Mouse (Mus musculus): ENCODE measurements at regions not wholly inside any gene's neighbourhood (a gene's known extent, or its start where the extent isn't known, plus 50 kb on each side); places are given as distances from the start of the nearest gene placed in this dataset.

- H3K4me1 ChIP-seq (replicated peaks) = peaks cover 20% of the 10 kb centered on the region
- no peak overlapping the region for H3K4me3 ChIP-seq
- WGBS = 48% methylated on average over 5 of the region's 5 CpGs
- ATAC-seq (ENCODE audit: low FRiP score) = no peak
- H3K27me3 ChIP-seq = no peaks in the 10 kb centered on the region
- H3K9ac ChIP-seq = no peak overlapping the region; the same call in 1 of the 2 replicates
- no peaks in the 10 kb centered on the region for H3K9me3 ChIP-seq
- 0 out of 2 replicates have a peak overlapping the region, but pooled peaks have one; percentile 17 for H3K4me2 ChIP-seq
- no peaks in the 10 kb centered on the region for H3K36me3 ChIP-seq
- H3K27ac ChIP-seq = peak overlapping the region; percentile 85
Observed at GRCm38 (mm10) chr2:74153247-74153850, 242.2 kb upstream of the Atp5g3 start.

- Histone ChIP-seq H3K4me2 (0 out of 2 replicates have a peak overlapping the region, but pooled peaks have one; percentile 17), H3K4me1 (replicated peaks) (peaks cover 22% of the 10 kb centered on the region), H3K9ac (no peak overlapping the region), H3K4me3 (no peak overlapping the region), H3K27me3 (no peaks in the 10 kb centered on the region), H3K9me3 (no peaks in the 10 kb centered on the region), H3K27ac (peak overlapping the region; percentile 85), H3K36me3 (no peaks in the 10 kb centered on the region)
- 25% methylated on average over 8 of the region's 8 CpGs for WGBS
- peak; percentile 86 for ATAC-seq (ENCODE audit: low FRiP score)
Observed at GRCm38 (mm10) chr2:74152534-74153246, 241.6 kb upstream of the Atp5g3 start.

GRCm38 (mm10) chr2:74147193-74147592, 236.1 kb upstream of the Atp5g3 start:
- Histone ChIP-seq H3K9ac (no peak overlapping the region), H3K4me2 (no peak overlapping the region), H3K27me3 (no peaks in the 10 kb centered on the region), H3K4me1 (replicated peaks) (peaks cover 15% of the 10 kb centered on the region), H3K27ac (no peak overlapping the region), H3K36me3 (no peaks in the 10 kb centered on the region), H3K4me3 (no peak overlapping the region), H3K9me3 (no peaks in the 10 kb centered on the region; the same call in 1 of the 2 replicates)
- WGBS = 84% methylated on average over 4 of the region's 4 CpGs
- ATAC-seq (ENCODE audit: low FRiP score) = no peak

DNA sequence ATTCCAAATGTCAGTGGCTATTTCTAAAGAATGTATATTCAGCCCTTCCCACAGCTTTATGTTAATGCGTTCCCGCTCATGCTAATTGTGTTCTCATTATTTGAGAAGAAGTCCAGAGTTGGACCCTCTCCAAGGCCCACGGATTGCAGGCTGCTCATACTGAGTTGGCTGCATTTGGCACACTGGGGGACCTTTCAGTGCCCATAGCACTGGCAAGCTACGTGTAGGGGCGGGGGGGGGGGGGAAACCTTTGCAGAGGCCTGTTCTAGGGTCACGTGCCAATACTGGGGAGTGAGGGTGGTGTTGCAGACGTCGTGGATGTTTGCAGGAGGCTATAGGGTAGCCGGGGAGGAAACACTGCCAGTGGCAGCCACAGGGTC, 225.5 kb upstream of the Atp5g3 start:
- peak overlapping the region; percentile 17; the same call in 1 of the 2 replicates for H3K4me2 ChIP-seq
- H3K4me3 ChIP-seq = no peak overlapping the region
- peaks cover 35% of the 10 kb centered on the region for H3K4me1 ChIP-seq (replicated peaks)
- 20% methylated on average over 9 of the region's 9 CpGs for WGBS
- peak; percentile 82 for ATAC-seq (ENCODE audit: low FRiP score)
- no peaks in the 10 kb centered on the region for H3K36me3 ChIP-seq
- no peak overlapping the region for H3K9ac ChIP-seq
- peak overlapping the region; percentile 52 for H3K27ac ChIP-seq
- no peaks in the 10 kb centered on the region for H3K9me3 ChIP-seq
- H3K27me3 ChIP-seq = no peaks in the 10 kb centered on the region

- peak; percentile 62 for ATAC-seq (ENCODE audit: low FRiP score)
- no peak overlapping the region for H3K4me3 ChIP-seq
- no peaks in the 10 kb centered on the region for H3K36me3 ChIP-seq
- no peaks in the 10 kb centered on the region for H3K27me3 ChIP-seq
- no peak overlapping the region for H3K9ac ChIP-seq
- H3K4me1 ChIP-seq (replicated peaks) = peaks cover 39% of the 10 kb centered on the region
- 34% methylated on average over 15 of the region's 15 CpGs for WGBS
- H3K4me2 ChIP-seq = peak overlapping the region; percentile 17; the same call in 1 of the 2 replicates
- H3K27ac ChIP-seq = peak overlapping the region; percentile 52; the same call in 1 of the 2 replicates
- no peaks in the 10 kb centered on the region for H3K9me3 ChIP-seq
Observed at GRCm38 (mm10) chr2:74135963-74136623, 225.0 kb upstream of the Atp5g3 start.

- H3K4me3 ChIP-seq = peak overlapping the region; percentile 36; the same call in 1 of the 2 replicates
- H3K27ac ChIP-seq = peak overlapping the region; percentile 87
- H3K27me3 ChIP-seq = no peaks in the 10 kb centered on the region
- H3K9me3 ChIP-seq = no peaks in the 10 kb centered on the region
- H3K36me3 ChIP-seq = no peaks in the 10 kb centered on the region
- ATAC-seq (ENCODE audit: low FRiP score) = peak; percentile 66
- peaks cover 47% of the 10 kb centered on the region for H3K4me1 ChIP-seq (replicated peaks)
- peak overlapping the region; percentile 30; the same call in 1 of the 2 replicates for H3K9ac ChIP-seq
- WGBS = 4% methylated on average over 8 of the region's 8 CpGs
- H3K4me2 ChIP-seq = peak overlapping the region; percentile 66
Observed at GRCm38 (mm10) chr2:74130141-74130588, 219.0 kb upstream of the Atp5g3 start.

DNA sequence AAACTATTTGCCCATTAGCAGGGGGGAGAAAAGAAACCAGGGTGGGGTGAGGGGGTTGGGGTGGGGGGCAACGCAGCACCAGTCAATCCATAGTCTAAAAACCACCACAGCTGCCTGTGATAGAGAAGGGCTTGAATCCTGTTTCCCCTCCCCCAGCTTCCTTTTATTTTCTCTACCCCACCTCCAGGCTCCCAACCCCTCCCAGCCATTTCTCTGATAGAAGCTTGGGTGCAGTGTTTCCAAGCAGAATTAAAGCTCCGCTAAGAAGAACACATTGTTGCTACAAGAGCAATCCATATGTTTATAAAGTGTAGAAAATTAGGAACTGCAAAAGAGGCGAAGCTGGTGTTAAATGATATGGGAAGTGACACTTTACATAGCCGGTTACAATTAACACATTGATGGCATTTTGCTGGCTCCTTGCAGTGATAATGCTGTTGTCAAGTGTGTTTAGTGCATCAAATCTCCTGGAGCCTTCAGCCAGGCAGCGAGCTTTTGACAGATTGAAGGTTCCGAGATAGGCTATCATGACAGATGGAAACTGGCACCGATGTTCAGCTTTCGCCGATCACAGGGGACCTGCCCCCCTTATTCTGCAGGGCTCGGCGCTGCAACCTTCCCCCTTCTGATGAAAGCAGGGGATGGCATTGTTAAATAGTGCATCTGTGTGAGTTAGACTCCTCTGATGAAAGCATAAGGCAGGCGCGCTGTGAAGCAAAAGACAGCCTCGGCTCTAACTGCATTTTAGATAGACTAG, 217.8 kb upstream of the Atp5g3 start:
- H3K9ac ChIP-seq = peak overlapping the region; percentile 69
- no peaks in the 10 kb centered on the region for H3K9me3 ChIP-seq
- H3K27ac ChIP-seq = peak overlapping the region; percentile 87
- peak overlapping the region; percentile 36 for H3K4me3 ChIP-seq
- H3K4me1 ChIP-seq (replicated peaks) = peaks cover 38% of the 10 kb centered on the region
- H3K4me2 ChIP-seq = peak overlapping the region; percentile 66
- peak; percentile 78 for ATAC-seq (ENCODE audit: low FRiP score)
- no peaks in the 10 kb centered on the region for H3K27me3 ChIP-seq
- under 1% methylated on average over 14 of the region's 14 CpGs for WGBS
- H3K36me3 ChIP-seq = no peaks in the 10 kb centered on the region

- Histone ChIP-seq H3K4me1 (replicated peaks) (peaks cover 41% of the 10 kb centered on the region), H3K36me3 (no peaks in the 10 kb centered on the region), H3K9me3 (no peaks in the 10 kb centered on the region), H3K9ac (no peak overlapping the region), H3K27me3 (no peaks in the 10 kb centered on the region), H3K27ac (peak overlapping the region; percentile 45; the same call in 1 of the 2 replicates), H3K4me3 (no peak overlapping the region), H3K4me2 (no peak overlapping the region)
- ATAC-seq (ENCODE audit: low FRiP score) = no peak
- 93% methylated on average over 4 of the region's 4 CpGs for WGBS
Observed at GRCm38 (mm10) chr2:74127136-74127535, 216.0 kb upstream of the Atp5g3 start.

DNA sequence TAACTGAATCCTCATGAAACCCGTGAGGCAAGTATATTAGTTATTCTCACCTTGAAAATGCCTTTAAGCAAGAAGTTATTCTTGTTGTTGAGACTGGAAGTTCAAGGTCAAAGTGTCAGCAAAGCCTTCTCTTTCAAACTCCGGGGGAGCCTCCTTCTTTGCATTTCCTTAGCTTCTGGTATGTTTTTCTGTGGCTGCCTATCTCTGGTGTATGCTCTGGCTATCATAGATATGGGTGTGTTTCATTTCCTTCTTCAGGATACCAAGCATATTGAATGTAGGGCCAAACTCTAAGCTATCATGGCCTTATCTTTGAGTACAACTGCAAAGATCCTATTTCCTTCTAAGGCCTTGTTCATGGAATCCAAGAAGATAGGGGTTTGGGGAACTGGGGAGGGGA, 213.1 kb upstream of the Atp5g3 start:
- Histone ChIP-seq H3K9ac (no peak overlapping the region), H3K27me3 (no peaks in the 10 kb centered on the region), H3K4me3 (no peak overlapping the region), H3K36me3 (no peaks in the 10 kb centered on the region), H3K4me2 (no peak overlapping the region), H3K4me1 (replicated peaks) (peaks cover 35% of the 10 kb centered on the region), H3K27ac (no peak overlapping the region), H3K9me3 (no peaks in the 10 kb centered on the region)
- no peak for ATAC-seq (ENCODE audit: low FRiP score)
- 50% methylated on average over 2 of the region's 2 CpGs for WGBS

- Histone ChIP-seq H3K9ac (no peak overlapping the region), H3K4me3 (no peak overlapping the region), H3K27me3 (no peaks in the 10 kb centered on the region), H3K4me2 (no peak overlapping the region), H3K27ac (no peak overlapping the region), H3K9me3 (no peaks in the 10 kb centered on the region), H3K36me3 (no peaks in the 10 kb centered on the region), H3K4me1 (replicated peaks) (peaks cover 35% of the 10 kb centered on the region)
- 25% methylated on average over 6 of the region's 6 CpGs for WGBS
- ATAC-seq (ENCODE audit: low FRiP score) = no peak
Observed at GRCm38 (mm10) chr2:74123360-74124074, 212.4 kb upstream of the Atp5g3 start.

DNA sequence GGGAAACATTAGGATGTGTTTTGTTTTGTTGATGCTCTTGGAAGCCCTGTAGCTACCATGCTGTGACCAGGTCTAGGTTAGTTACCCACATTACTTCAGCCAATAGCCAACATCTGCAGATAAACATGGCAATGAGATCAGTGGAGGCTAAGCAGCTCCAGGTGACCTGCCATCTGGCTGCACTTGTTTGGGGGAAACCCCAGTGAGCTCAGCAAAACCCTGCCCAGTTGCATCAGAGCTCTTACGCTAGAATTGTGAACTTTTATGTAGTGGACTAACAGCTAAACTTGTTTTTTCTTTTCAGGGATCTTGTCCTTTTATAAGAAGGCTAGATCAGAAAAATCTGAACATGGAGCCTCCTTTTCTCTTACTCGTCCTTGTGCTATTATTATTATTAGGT, 211.8 kb upstream of the Atp5g3 start:
- Histone ChIP-seq H3K4me3 (no peak overlapping the region), H3K4me1 (replicated peaks) (peaks cover 36% of the 10 kb centered on the region), H3K27me3 (no peaks in the 10 kb centered on the region), H3K9ac (no peak overlapping the region), H3K27ac (no peak overlapping the region), H3K4me2 (no peak overlapping the region), H3K9me3 (no peaks in the 10 kb centered on the region), H3K36me3 (no peaks in the 10 kb centered on the region)
- ATAC-seq (ENCODE audit: low FRiP score) = no peak
- 57% methylated on average over 2 of the region's 2 CpGs for WGBS
